Mouse (Mus musculus) lung, embryonic 15.5 days (tissue): ENCODE results near the gene Rab4b. TPM values are rescaled to one million over a fixed set of nuclear protein-coding genes. Genes with fewer than 3 reads are reported as not detected.

Source experiments
- ATAC-seq: fragments of 200-750 bp; cut with Nextera tagmentation; 2 replicates; pipeline ENCODE4 v1.8.0; 2017; ENCODE audit warnings: moderate number of reproducible peaks, borderline replicate concordance; ENCODE audit not compliant: low FRiP score, low TSS enrichment; ENCODE audit errors: extremely low read depth
- H3K27ac ChIP-seq: fragments of 300-500 bp; sonication (generic); 2 replicates; pipeline ENCODE4 v1.5.1; 2015; ENCODE audit warnings: moderate library complexity, mild to moderate bottlenecking, inconsistent platforms
- H3K27me3 ChIP-seq: fragments of 300-500 bp; sonication (generic); 2 replicates; pipeline ENCODE4 v1.6.1; 2015; ENCODE audit warnings: inconsistent platforms
- H3K36me3 ChIP-seq: fragments of 300-500 bp; sonication (generic); 2 replicates; pipeline ENCODE4 v1.6.1; 2015; ENCODE audit warnings: inconsistent platforms
- H3K4me1 ChIP-seq: fragments of 300-500 bp; sonication (generic); 2 replicates; pipeline ENCODE4 v1.6.1; 2015; ENCODE audit warnings: inconsistent platforms
- H3K4me2 ChIP-seq: fragments of 300-500 bp; sonication (generic); 2 replicates; pipeline ENCODE4 v1.6.1; 2015; ENCODE audit warnings: inconsistent platforms, mild to moderate bottlenecking, moderate library complexity
- H3K4me3 ChIP-seq: fragments of 300-500 bp; sonication (generic); 2 replicates; pipeline ENCODE4 v1.5.1; 2015; ENCODE audit warnings: mild to moderate bottlenecking, inconsistent platforms
- H3K9ac ChIP-seq: fragments of 300-500 bp; sonication (generic); 2 replicates; pipeline ENCODE4 v1.6.1; 2015; ENCODE audit warnings: inconsistent platforms
- H3K9me3 ChIP-seq: fragments of 300-500 bp; sonication (generic); 2 replicates; pipeline ENCODE4 v1.6.1; 2016; ENCODE audit warnings: inconsistent platforms
- WGBS: fragments of 180-500 bp; shearing (Covaris S2); methylation state at CpG from one replicate; pipeline ENCODE4 v1.1.7; 2015; 5-methylcytosine and 5-hydroxymethylcytosine counted together
- polyA plus RNA-seq: library from polyadenylated mRNA; unstranded; fragments of >200 nt; fragmentation: Nextera tagmentation; extraction: Ambion mirVana; gene quantifications from 2 replicates; pipeline ENCODE4 v1.2.1, GENCODE M21; 2015

The Rab4b gene
- polyA plus RNA-seq, 1 experiment from 2014 or later: 71.6 TPM

- H3K9me3 ChIP-seq: no peaks in the 10 kb centered on the region
- H3K4me2 ChIP-seq: no peak within 1 kb of the TSS
- peaks cover 6% of the 10 kb centered on the region; the same call in 1 of the 2 replicates for H3K4me1 ChIP-seq
- peaks cover 12% of the 10 kb centered on the region for H3K36me3 ChIP-seq
- no peaks in the 10 kb centered on the region for H3K27me3 ChIP-seq
- H3K27ac ChIP-seq: peak within 1 kb of the TSS; percentile 76
- H3K9ac ChIP-seq: no peak within 1 kb of the TSS
- no peak within 1 kb of the TSS for H3K4me3 ChIP-seq
- peak; percentile 82 for ATAC-seq
- WGBS: 42% methylated on average over 10 of the region's 10 CpGs
Observed at GRCm38 (mm10) chr7:27153205-27153764, 25.4 kb downstream of the Rab4b start, which contains the start of gene Cyp2t4. Cyp2t4 (plus strand) TSS chr7:27153714.

GRCm38 (mm10) chr7:27136410-27136996 is 42.2 kb downstream of the Rab4b start:
- peaks cover 9% of the 10 kb centered on the region for H3K4me1 ChIP-seq
- no peak for ATAC-seq

GRCm38 (mm10) chr7:27133757-27134156 is 44.9 kb downstream of the Rab4b start:
- Histone ChIP-seq H3K36me3 (no peaks in the 10 kb centered on the region), H3K4me3 (no peak overlapping the region), H3K27ac (no peak overlapping the region), H3K27me3 (no peaks in the 10 kb centered on the region), H3K9me3 (no peaks in the 10 kb centered on the region), H3K4me2 (no peak overlapping the region), H3K9ac (no peak overlapping the region), H3K4me1 (peaks cover 9% of the 10 kb centered on the region)
- 80% methylated on average over 4 of the region's 4 CpGs for WGBS
- ATAC-seq: no peak

More at GRCm38 (mm10) chr7:27136410-27136996, 42.2 kb downstream of the Rab4b start:
- no peaks in the 10 kb centered on the region for H3K9me3 ChIP-seq
- no peak overlapping the region for H3K9ac ChIP-seq
- no peak overlapping the region for H3K4me3 ChIP-seq
- H3K27me3 ChIP-seq: no peaks in the 10 kb centered on the region
- 35% methylated on average over 8 of the region's 8 CpGs for WGBS
- no peak overlapping the region for H3K27ac ChIP-seq
- no peaks in the 10 kb centered on the region for H3K36me3 ChIP-seq
- H3K4me2 ChIP-seq: no peak overlapping the region

- no peaks in the 10 kb centered on the region for H3K27me3 ChIP-seq
- WGBS: 28% methylated on average over 12 of the region's 12 CpGs
- ATAC-seq: no peak
- peaks cover 9% of the 10 kb centered on the region for H3K4me1 ChIP-seq
- H3K9me3 ChIP-seq: no peaks in the 10 kb centered on the region
- no peak overlapping the region for H3K27ac ChIP-seq
- H3K9ac ChIP-seq: no peak overlapping the region
- H3K4me3 ChIP-seq: no peak overlapping the region
- H3K36me3 ChIP-seq: no peaks in the 10 kb centered on the region
- no peak overlapping the region for H3K4me2 ChIP-seq
Observed at GRCm38 (mm10) chr7:27133156-27133555, 45.5 kb downstream of the Rab4b start.

GRCm38 (mm10) chr7:27132588-27132987 is 46.1 kb downstream of the Rab4b start:
- H3K4me3 ChIP-seq: no peak overlapping the region
- H3K36me3 ChIP-seq: no peaks in the 10 kb centered on the region
- H3K4me1 ChIP-seq: peaks cover 9% of the 10 kb centered on the region
- no peaks in the 10 kb centered on the region for H3K27me3 ChIP-seq
- 0 out of 2 replicates have a peak overlapping the region, but pooled peaks have one; percentile 20 for H3K4me2 ChIP-seq
- no peak for ATAC-seq
- no peaks in the 10 kb centered on the region for H3K9me3 ChIP-seq
- no peak overlapping the region for H3K27ac ChIP-seq
- 13% methylated on average over 10 of the region's 10 CpGs for WGBS
- H3K9ac ChIP-seq: no peak overlapping the region

GRCm38 (mm10) chr7:27131387-27131786 is 47.3 kb downstream of the Rab4b start:
- Histone ChIP-seq H3K9ac (no peak overlapping the region), H3K4me2 (no peak overlapping the region), H3K36me3 (no peaks in the 10 kb centered on the region), H3K4me3 (no peak overlapping the region), H3K27ac (no peak overlapping the region), H3K27me3 (no peaks in the 10 kb centered on the region), H3K9me3 (no peaks in the 10 kb centered on the region), H3K4me1 (peaks cover 9% of the 10 kb centered on the region)
- WGBS: 49% methylated on average over 2 of the region's 2 CpGs
- ATAC-seq: no peak

GRCm38 (mm10) chr7:27130521-27131370 is 48.0 kb downstream of the Rab4b start:
- WGBS: 84% methylated on average over 22 of the region's 22 CpGs
- Histone ChIP-seq H3K27me3 (no peaks in the 10 kb centered on the region), H3K4me3 (no peak overlapping the region), H3K27ac (no peak overlapping the region), H3K36me3 (no peaks in the 10 kb centered on the region), H3K4me2 (no peak overlapping the region), H3K4me1 (peaks cover 9% of the 10 kb centered on the region), H3K9ac (no peak overlapping the region), H3K9me3 (no peaks in the 10 kb centered on the region)
- ATAC-seq: no peak

GRCm38 (mm10) chr7:27129811-27130210 is 48.9 kb downstream of the Rab4b start:
- H3K36me3 ChIP-seq: no peaks in the 10 kb centered on the region
- 81% methylated on average over 12 of the region's 12 CpGs for WGBS
- H3K4me3 ChIP-seq: no peak overlapping the region
- H3K4me1 ChIP-seq: peaks cover 9% of the 10 kb centered on the region
- H3K27ac ChIP-seq: no peak overlapping the region
- H3K4me2 ChIP-seq: no peak overlapping the region
- H3K9me3 ChIP-seq: no peaks in the 10 kb centered on the region
- ATAC-seq: no peak
- H3K9ac ChIP-seq: no peak overlapping the region
- H3K27me3 ChIP-seq: no peaks in the 10 kb centered on the region

- Histone ChIP-seq H3K9ac (no peak overlapping the region), H3K36me3 (no peaks in the 10 kb centered on the region), H3K4me3 (no peak overlapping the region), H3K4me1 (peaks cover 9% of the 10 kb centered on the region), H3K9me3 (no peaks in the 10 kb centered on the region), H3K27me3 (no peaks in the 10 kb centered on the region), H3K4me2 (no peak overlapping the region), H3K27ac (no peak overlapping the region)
- WGBS: 56% methylated on average over 13 of the region's 13 CpGs
- no peak for ATAC-seq
Observed at GRCm38 (mm10) chr7:27128946-27129345, 49.8 kb downstream of the Rab4b start.

GRCm38 (mm10) chr7:27128162-27128561 is 50.5 kb downstream of the Rab4b start:
- peak; percentile 43; the same call in 1 of the 2 replicates for ATAC-seq
- no peak overlapping the region for H3K9ac ChIP-seq
- H3K36me3 ChIP-seq: no peaks in the 10 kb centered on the region
- H3K4me2 ChIP-seq: no peak overlapping the region
- 43% methylated on average over 3 of the region's 3 CpGs for WGBS
- no peak overlapping the region for H3K27ac ChIP-seq
- no peak overlapping the region for H3K4me3 ChIP-seq
- no peaks in the 10 kb centered on the region for H3K27me3 ChIP-seq
- H3K9me3 ChIP-seq: no peaks in the 10 kb centered on the region
- peaks cover 8% of the 10 kb centered on the region for H3K4me1 ChIP-seq

GRCm38 (mm10) chr7:27124969-27125368 is 53.7 kb downstream of the Rab4b start:
- H3K4me1 ChIP-seq: no peaks in the 10 kb centered on the region
- H3K4me2 ChIP-seq: no peak overlapping the region
- no peaks in the 10 kb centered on the region for H3K9me3 ChIP-seq
- 86% methylated on average over 4 of the region's 4 CpGs for WGBS
- H3K27ac ChIP-seq: no peak overlapping the region
- H3K27me3 ChIP-seq: no peaks in the 10 kb centered on the region
- no peak overlapping the region for H3K4me3 ChIP-seq
- H3K36me3 ChIP-seq: no peaks in the 10 kb centered on the region
- no peak overlapping the region for H3K9ac ChIP-seq
- ATAC-seq: no peak

- H3K4me3 ChIP-seq: no peak overlapping the region
- no peak overlapping the region for H3K4me2 ChIP-seq
- WGBS: 65% methylated on average over 5 of the region's 5 CpGs
- H3K27me3 ChIP-seq: no peaks in the 10 kb centered on the region
- H3K4me1 ChIP-seq: no peaks in the 10 kb centered on the region
- no peak overlapping the region for H3K27ac ChIP-seq
- H3K9ac ChIP-seq: no peak overlapping the region
- no peaks in the 10 kb centered on the region for H3K36me3 ChIP-seq
- no peaks in the 10 kb centered on the region for H3K9me3 ChIP-seq
- ATAC-seq: no peak
Observed at GRCm38 (mm10) chr7:27124305-27124832, 54.3 kb downstream of the Rab4b start.
